Mouse (Mus musculus) naive thymus-derived CD4-positive, alpha-beta T cell, adult 2 months (primary cell): ENCODE results near the gene Cdc16.

ENCODE experiments used
- DNase-seq: peaks from one replicate; pipeline ENCODE4 v3.0.0-alpha.2; 2011; ENCODE audit warnings: low read depth

Cdc16 gene

DNA sequence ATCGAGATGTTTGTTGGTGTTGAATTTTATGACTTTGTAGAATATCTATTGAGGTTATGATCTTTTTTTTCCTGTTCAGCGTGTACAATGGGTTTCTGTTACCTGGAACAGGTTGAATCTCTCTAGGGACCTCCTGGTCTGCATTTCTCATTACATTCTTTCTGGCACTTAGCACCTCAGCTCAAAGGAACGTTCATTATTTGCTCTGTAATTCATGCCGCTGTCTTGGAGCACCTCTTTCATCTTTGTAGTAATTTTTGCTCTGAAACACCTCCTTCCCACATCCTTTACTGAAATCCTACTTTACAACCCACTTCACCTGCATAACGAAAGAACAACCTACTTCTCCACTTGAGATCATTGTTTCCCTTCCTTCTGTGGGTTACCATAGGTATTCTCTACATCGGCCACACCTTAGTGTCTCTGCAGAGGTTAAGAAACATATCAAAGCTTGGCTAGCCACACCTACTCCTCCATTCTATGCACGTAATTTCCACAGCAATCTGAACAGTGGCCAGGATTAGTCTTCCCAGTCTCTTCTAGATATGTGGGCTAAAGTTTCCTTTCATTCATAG, 71.2 kb downstream of the Cdc16 start:
- no peak for DNase-seq
